ENCODE assay signal across 22 mouse cellular contexts in the genomic region with DNA sequence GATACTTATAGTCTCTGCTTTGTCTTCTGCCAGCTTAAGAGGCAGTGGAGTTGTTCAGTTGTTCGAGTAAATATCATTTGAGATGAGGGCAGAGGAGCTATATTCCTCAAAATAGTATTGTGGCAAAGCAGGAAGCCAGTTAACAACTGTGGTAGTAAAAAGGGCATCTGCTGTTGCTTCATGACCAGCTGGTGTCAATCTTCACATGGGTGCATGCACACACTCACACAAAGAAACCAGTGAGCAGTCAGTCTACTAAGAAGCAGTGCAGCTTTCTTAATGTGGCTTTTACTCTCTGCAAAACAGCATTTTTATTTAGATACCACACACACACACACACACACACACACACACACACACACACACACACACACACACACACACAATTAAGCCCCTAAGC.
A peak's percentile ranks its signal among the peaks of the same experiment; 100 is the strongest.
DNase-seq lines count a peak whose midpoint lies in the region; TF ChIP-seq lines count a peak whose summit lies in the region.
"Had no signal": no experiment of that assay in that cellular context is flagged by ENCODE, and none has a peak within 500 bp of the region (broad histone marks: within the 10 kb centered on the region; RNA-seq: fewer than 3 reads in every experiment).

No protein-coding gene starts in this region.

- no peak overlapping the region for H3K27ac ChIP-seq in layer of hippocampus, adult 2 months
- H3K27ac ChIP-seq: embryonic facial prominence, embryonic 13.5 days; heart, embryonic 10.5 days; hindbrain, embryonic 15.5 days; intestine, embryonic 15.5 days; limb, embryonic 12.5 days; macrophage had no signal

- no peak for TF ChIP-seq CTCF in layer of hippocampus, adult 2 months (conservative IDR thresholded peaks at IDR 0.05)
- TF ChIP-seq CTCF in brain, embryonic 14.5 days (IDR thresholded peaks at IDR 0.05; ENCODE audit: borderline replicate concordance, extremely low read depth, insufficient read depth, insufficient read length): no peak

- no peak for TF ChIP-seq POLR2A in brain, embryonic 14.5 days (IDR thresholded peaks at IDR 0.05; ENCODE audit: borderline replicate concordance, extremely low read depth, insufficient read depth, insufficient read length, poor library complexity, severe bottlenecking)

- no peak overlapping the region for H3K4me3 ChIP-seq in layer of hippocampus, adult 2 months
- H3K4me3 ChIP-seq: embryonic facial prominence, embryonic 13.5 days; erythroblast, embryonic 14.5 days; heart, embryonic 10.5 days; hindbrain, embryonic 15.5 days; intestine, embryonic 15.5 days; limb, embryonic 12.5 days had no signal

- peak; percentile 6 for DNase-seq in embryo, embryonic 11 days
- no peak for DNase-seq in embryo, embryonic 9.5 days (ENCODE audit: extremely low spot score)
- DNase-seq in layer of hippocampus, adult 2 months (ENCODE audit: low spot score in 2 of 2): peak; percentile 35 to 44
- DNase-seq in layer of hippocampus, adult 9-10 months (ENCODE audit: low spot score): no peak
- DNase-seq in brain, embryonic 14.5 days (ENCODE audit: low read depth): peak; percentile 71
- peak; percentile 17 for DNase-seq in retina, embryonic 14.5 days (ENCODE audit: low spot score)
- DNase-seq in MN1 (ENCODE audit: low spot score): no peak
- DNase-seq: adrenal gland, postnatal 36 days; cerebellum, adult 11 months; gastrocnemius, postnatal 10 days; heart, postnatal 4 days; kidney, adult 8-10 months; kidney, postnatal 14 days; liver, postnatal 0 days; thymus, postnatal 36 days had no signal

Comparison
In these comparisons a context has a peak if more than half of its experiments do, and no peak if none do; other contexts are left out.
1. DNase-seq: peak in embryo, embryonic 11 days (single experiment), layer of hippocampus, adult 2 months (2 of 2), brain, embryonic 14.5 days (single experiment) and retina, embryonic 14.5 days (single experiment); none in embryo, embryonic 9.5 days (single experiment), layer of hippocampus, adult 9-10 months (single experiment) and MN1 (single experiment).